In genomic region chr11:106998651-106999150, GRCm38 (mm10) we compare ENCODE assay signal across 9 mouse cellular contexts. TPM values are rescaled to one million over a fixed set of nuclear protein-coding genes. Genes with fewer than 3 reads are reported as not detected.
DNase-seq lines count a peak whose midpoint lies in the region; ATAC-seq lines count a peak whose summit lies in the region.
"Had no signal": no experiment of that assay in that cellular context is flagged by ENCODE, and none has a peak within 500 bp of the region (broad histone marks: within the 10 kb centered on the region; RNA-seq: fewer than 3 reads in every experiment).

No protein-coding gene starts in this region.

- WGBS in intestine, embryonic 16.5 days = under 1% methylated on average over 26 of the region's 26 CpGs
- WGBS in midbrain, embryonic 16.5 days = under 1% methylated on average over 26 of the region's 26 CpGs

- peak; percentile 38 for DNase-seq in adrenal gland, postnatal 14 days
- DNase-seq in adrenal gland, postnatal 10 days = no peak
- DNase-seq in gastrocnemius, adult 8-10 months (ENCODE audit: low spot score in 2 of 2) = no peak

- peak overlapping the region; percentile 65 for H3K4me2 ChIP-seq in intestine, embryonic 16.5 days (ENCODE audit: low read depth, low read length)
- H3K4me2 ChIP-seq in midbrain, embryonic 16.5 days (ENCODE audit: low read length) = peak overlapping the region; percentile 75

- H3K27me3 ChIP-seq in megakaryocyte, embryonic 14.5 days (replicated peaks) = no peaks in the 10 kb centered on the region
- no peaks in the 10 kb centered on the region for H3K27me3 ChIP-seq in intestine, embryonic 16.5 days (replicated peaks; ENCODE audit: control insufficient read depth, insufficient read depth, low read length)
- no peaks in the 10 kb centered on the region for H3K27me3 ChIP-seq in midbrain, embryonic 16.5 days (ENCODE audit: control insufficient read depth, insufficient read depth, low read depth, low read length)

- ATAC-seq in megakaryocyte, adult 5-6 weeks (ENCODE audit: poor library complexity, severe bottlenecking) = no peak
- ATAC-seq in erythroblast, adult 5-6 weeks (replicated peaks; ENCODE audit: low FRiP score, poor library complexity, severe bottlenecking) = peak; percentile 37
- peak; percentile 8 for ATAC-seq in intestine, embryonic 16.5 days
- peak; percentile 54 for ATAC-seq in midbrain, embryonic 16.5 days

- peak overlapping the region; percentile 93 for H3K9ac ChIP-seq in intestine, embryonic 16.5 days (ENCODE audit: low read depth, low read length)
- peak overlapping the region; percentile 88 for H3K9ac ChIP-seq in midbrain, embryonic 16.5 days (ENCODE audit: low read depth, low read length)

- H3K4me1 ChIP-seq in megakaryocyte, embryonic 14.5 days = peaks cover 47% of the 10 kb centered on the region
- peaks cover 17% of the 10 kb centered on the region for H3K4me1 ChIP-seq in intestine, embryonic 16.5 days (ENCODE audit: control insufficient read depth, insufficient read depth, low read length)
- H3K4me1 ChIP-seq in midbrain, embryonic 16.5 days (ENCODE audit: control insufficient read depth, insufficient read depth, low read length) = peaks cover 12% of the 10 kb centered on the region

- peaks cover 30% of the 10 kb centered on the region for H3K36me3 ChIP-seq in megakaryocyte, embryonic 14.5 days (replicated peaks; ENCODE audit: low read length)
- 0 out of 2 replicates have a peak, but pooled peaks cover 3% of the 10 kb centered on the region for H3K36me3 ChIP-seq in intestine, embryonic 16.5 days (ENCODE audit: control insufficient read depth, insufficient read depth, low read length)
- H3K36me3 ChIP-seq in midbrain, embryonic 16.5 days (ENCODE audit: control insufficient read depth, insufficient read depth, low read length) = peaks cover 9% of the 10 kb centered on the region; the same call in 1 of the 2 replicates

- peak overlapping the region; percentile 92 for H3K4me3 ChIP-seq in megakaryocyte, embryonic 14.5 days (replicated peaks)
- H3K4me3 ChIP-seq in intestine, embryonic 16.5 days (ENCODE audit: low read length) = peak overlapping the region; percentile 98
- peak overlapping the region; percentile 98 for H3K4me3 ChIP-seq in midbrain, embryonic 16.5 days (ENCODE audit: low read depth, low read length)

- H3K27ac ChIP-seq in intestine, embryonic 16.5 days (ENCODE audit: low read length) = peak overlapping the region; percentile 93
- H3K27ac ChIP-seq in midbrain, embryonic 16.5 days (ENCODE audit: low read length) = peak overlapping the region; percentile 82

- H3K9me3 ChIP-seq in megakaryocyte, embryonic 14.5 days = no peaks in the 10 kb centered on the region
- H3K9me3 ChIP-seq in intestine, embryonic 16.5 days (ENCODE audit: control insufficient read depth, low read length) = no peaks in the 10 kb centered on the region
- H3K9me3 ChIP-seq in midbrain, embryonic 16.5 days (replicated peaks; ENCODE audit: control insufficient read depth, low read length, poor library complexity, severe bottlenecking) = no peaks in the 10 kb centered on the region

RNA-seq across cellular contexts. Expression of gene Kpna2, which starts 0.6 kb away (rescaled TPM):
- total RNA-seq in adrenal gland, postnatal 14 days (2021) = 42.6 and 55.8 TPM in 2 replicates
- 10 to 100 TPM; 45.3 to 46.7 TPM for total RNA-seq in adrenal gland, postnatal 10 days (2021)
- 20.9 TPM in 1 of 2 replicates, not detected in the other for polyA plus RNA-seq in megakaryocyte, embryonic 14.5 days (2012; ENCODE audit: insufficient read depth, low replicate concordance)
- total RNA-seq in megakaryocyte, adult 5-6 weeks (2015) = 355 and 377 TPM in 2 replicates
- 262 and 286 TPM in 2 replicates for total RNA-seq in megakaryocyte, adult 5-6 weeks (2017)
- total RNA-seq in erythroblast, adult 5-6 weeks (2015; ENCODE audit: low replicate concordance) = 125 and 127 TPM in 2 replicates
- 63.3 and 88.5 TPM in 2 replicates for total RNA-seq in erythroblast, adult 5-6 weeks (2017; ENCODE audit: low replicate concordance)
- polyA plus RNA-seq in intestine, embryonic 16.5 days (2015; fragmentation: Nextera tagmentation; extraction: Ambion mirVana) = 318 and 375 TPM in 2 replicates
- 137 and 153 TPM in 2 replicates for polyA plus RNA-seq in midbrain, embryonic 16.5 days (2015; fragmentation: Nextera tagmentation; extraction: Ambion mirVana)
- total RNA-seq in gastrocnemius, adult 8-10 months (2022) = 10 to 100 TPM in 3 of 4 experiments, 1 to 10 TPM in 1; 8.2 to 15.4 (median 13.4) TPM

RNA-seq across cellular contexts. Expression of gene 1810010H24Rik, which starts 26.8 kb away (rescaled TPM):
- total RNA-seq in adrenal gland, postnatal 14 days (2021) = 1.7 and 2.1 TPM in 2 replicates
- total RNA-seq in adrenal gland, postnatal 10 days (2021) = 1 to 10 TPM; 1.8 to 2.9 TPM
- 1.0 and 1.7 TPM in 2 replicates for polyA plus RNA-seq in megakaryocyte, embryonic 14.5 days (2012; ENCODE audit: insufficient read depth, low replicate concordance)
- 0.87 and 0.93 TPM in 2 replicates for total RNA-seq in megakaryocyte, adult 5-6 weeks (2015)
- total RNA-seq in megakaryocyte, adult 5-6 weeks (2017) = 0.15 and 0.41 TPM in 2 replicates
- 1.3 TPM in 1 of 2 replicates, not detected in the other for total RNA-seq in erythroblast, adult 5-6 weeks (2015; ENCODE audit: low replicate concordance)
- not detected in 2 replicates for total RNA-seq in erythroblast, adult 5-6 weeks (2017; ENCODE audit: low replicate concordance)
- polyA plus RNA-seq in intestine, embryonic 16.5 days (2015; fragmentation: Nextera tagmentation; extraction: Ambion mirVana) = 1.9 and 2.5 TPM in 2 replicates
- polyA plus RNA-seq in midbrain, embryonic 16.5 days (2015; fragmentation: Nextera tagmentation; extraction: Ambion mirVana) = 5.8 and 6.8 TPM in 2 replicates
- 1 to 10 TPM; 1.6 to 2.4 (median 1.9) TPM for total RNA-seq in gastrocnemius, adult 8-10 months (2022)
- total RNA-seq: hematopoietic stem cell, adult 5-6 weeks had no signal
